Mouse (Mus musculus) inflammation-experienced regulatory T-cells, adult 6 months (primary cell): ENCODE results near the gene Cln5. TPM values are rescaled to one million over a fixed set of nuclear protein-coding genes. Genes with fewer than 3 reads are reported as not detected.

Experiments
- ATAC-seq: one replicate; pipeline ENCODE4 v1.8.0; 2017
- polyA plus RNA-seq, 3 experiments: library from polyadenylated mRNA; unstranded; fragments of 100-300 nt; shearing (Covaris generic); gene quantifications; one replicate each; pipeline ENCODE4 v1.2.1; 2017

Cln5 gene
- 10 to 100 TPM; 17.2 to 20.0 (median 17.9) TPM for polyA plus RNA-seq

DNA sequence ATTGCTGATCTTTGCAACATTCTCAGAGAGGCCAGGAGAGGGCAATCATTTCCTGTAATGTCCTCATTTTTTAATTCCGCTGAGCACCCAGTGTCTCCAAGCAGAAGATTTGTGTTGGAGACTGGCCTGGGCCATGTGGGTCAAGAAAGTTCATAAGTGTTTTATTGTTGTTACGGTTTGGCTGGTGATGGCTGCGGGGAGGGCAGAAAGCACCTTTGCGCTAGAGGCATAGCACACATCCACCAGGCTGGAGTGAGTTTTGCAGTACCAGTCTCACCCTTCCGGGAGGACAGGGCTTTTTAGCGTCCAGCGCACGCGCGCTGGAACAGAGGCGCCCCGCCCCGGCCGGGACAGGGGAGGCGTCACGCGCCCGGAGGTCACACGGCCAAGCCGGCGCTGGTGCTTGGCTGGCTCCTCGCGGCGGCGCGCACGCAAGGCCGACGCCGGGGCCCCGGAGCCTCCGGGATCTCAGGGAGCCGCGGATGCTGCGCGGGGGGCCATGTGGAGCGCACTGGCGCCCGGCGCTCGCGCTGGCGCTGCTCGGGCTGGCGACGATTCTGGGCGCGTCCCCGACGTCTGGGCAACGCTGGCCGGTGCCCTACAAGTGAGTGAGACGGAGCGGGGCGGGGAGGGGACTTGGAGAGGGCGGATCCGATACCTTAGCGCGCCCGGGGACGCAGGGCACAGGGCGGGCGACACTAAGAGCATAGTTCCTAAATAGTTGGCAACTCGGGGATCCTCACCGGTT is at the start of gene Cln5:
Cln5 (plus strand) TSS at position 353 of the 748 bp plus-strand sequence.
- ATAC-seq = peak; percentile 81

DNA sequence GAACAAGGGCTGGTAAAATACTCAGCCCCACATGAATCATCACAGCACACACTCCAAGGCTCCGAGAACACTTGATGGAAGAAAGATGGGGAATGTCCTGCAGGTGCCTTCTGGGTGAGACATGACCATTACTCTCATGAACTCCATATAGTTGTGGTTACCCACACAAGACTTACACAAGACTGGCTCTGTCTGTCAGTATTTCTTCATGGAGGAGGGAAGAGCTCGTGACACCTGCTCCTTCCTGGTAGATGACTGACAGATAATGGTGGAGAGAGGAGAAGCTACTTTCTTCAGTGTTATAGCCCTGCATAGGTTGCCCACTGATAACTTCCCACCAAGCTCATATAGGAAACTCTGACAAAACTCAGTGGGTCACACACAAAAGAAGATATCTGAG is 40.8 kb upstream of the Cln5 start:
- no peak for ATAC-seq

DNA sequence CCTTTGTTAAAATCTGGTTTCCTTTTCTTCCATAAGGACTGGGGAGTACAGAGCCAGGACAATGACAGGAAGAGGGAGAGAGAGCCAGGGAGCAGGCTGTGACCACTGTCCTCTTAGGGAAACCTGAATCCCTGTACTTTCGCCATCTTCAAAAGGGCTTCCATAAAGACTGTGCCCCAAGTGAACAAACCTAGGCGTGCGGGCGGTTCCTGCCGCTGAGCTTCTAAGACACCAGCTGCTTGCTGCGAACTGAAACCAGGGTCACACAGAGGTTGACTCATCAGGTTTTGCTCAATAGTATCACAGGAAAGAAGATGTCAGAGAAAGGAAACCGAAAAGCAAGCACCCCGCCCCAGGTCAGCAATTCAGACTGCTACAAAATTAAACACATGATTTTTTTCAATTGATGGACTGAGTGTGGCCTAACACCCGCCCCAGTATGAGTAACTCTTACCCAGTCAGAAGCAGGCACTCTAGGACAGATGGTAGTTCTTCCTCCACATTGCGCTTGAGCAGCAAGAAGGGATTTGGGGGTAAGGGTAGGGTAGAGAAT is 36.7 kb upstream of the Cln5 start:
- peak; percentile 95 for ATAC-seq

DNA sequence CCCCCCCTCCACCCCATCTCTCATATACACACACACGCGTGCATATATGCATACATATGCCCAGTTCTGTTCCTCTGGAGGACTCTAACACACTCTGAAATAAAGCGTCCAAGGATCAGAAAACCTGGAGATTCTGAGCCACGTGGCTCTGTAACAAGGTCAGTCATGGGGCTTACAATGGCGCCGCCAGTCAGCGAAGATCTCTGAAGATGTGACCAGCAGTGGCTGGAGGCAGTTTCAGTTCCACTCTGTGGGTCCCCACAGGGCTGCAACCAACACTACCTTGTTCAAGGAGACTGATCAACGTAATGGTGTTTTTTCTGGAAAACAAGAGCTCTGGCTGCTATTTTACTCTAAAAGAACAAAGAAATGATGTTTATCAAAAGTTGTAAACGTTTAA is 35.9 kb upstream of the Cln5 start:
- no peak for ATAC-seq

DNA sequence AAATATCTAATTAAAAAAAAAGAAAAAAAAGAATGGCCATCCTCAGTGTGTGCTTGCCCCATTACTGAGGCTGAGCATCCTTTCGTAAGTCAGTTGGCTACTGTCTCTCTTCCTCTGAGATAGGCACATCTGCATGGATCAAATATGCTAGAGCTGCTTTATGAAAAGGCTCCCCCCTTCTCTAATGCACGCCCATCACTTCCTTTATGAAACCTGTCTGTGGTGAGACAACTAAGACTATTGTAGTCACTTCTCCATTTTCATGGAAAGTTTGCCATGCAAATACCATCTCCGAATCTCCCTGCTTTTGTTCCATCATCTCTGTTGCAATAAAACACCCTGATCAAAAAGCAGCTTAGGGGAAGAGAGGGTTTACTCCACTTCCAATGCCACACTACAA is 33.0 kb upstream of the Cln5 start:
- ATAC-seq = no peak

DNA sequence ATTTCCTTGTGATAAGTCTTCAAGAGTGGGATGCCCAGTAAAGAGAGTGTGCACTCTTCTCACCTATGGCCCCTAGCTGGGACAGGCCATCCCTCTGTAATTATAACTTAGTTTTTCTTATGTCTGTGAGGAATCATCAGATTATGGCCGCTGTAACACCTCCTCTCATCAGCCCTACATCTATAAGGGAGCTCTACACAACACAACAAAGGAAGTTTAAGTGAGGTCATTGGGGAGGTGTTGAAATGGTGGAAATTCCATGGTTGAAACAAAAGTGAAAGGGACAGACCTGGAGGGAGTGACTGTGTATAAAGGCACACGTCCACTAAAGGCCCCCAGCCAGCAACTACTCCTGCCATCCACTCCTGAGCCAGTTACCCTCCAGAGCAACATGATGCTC is 23.3 kb upstream of the Cln5 start, which contains the start of gene Acod1:
Acod1 (plus strand) TSS at position 301 of the 400 bp plus-strand sequence.
- ATAC-seq = no peak

DNA sequence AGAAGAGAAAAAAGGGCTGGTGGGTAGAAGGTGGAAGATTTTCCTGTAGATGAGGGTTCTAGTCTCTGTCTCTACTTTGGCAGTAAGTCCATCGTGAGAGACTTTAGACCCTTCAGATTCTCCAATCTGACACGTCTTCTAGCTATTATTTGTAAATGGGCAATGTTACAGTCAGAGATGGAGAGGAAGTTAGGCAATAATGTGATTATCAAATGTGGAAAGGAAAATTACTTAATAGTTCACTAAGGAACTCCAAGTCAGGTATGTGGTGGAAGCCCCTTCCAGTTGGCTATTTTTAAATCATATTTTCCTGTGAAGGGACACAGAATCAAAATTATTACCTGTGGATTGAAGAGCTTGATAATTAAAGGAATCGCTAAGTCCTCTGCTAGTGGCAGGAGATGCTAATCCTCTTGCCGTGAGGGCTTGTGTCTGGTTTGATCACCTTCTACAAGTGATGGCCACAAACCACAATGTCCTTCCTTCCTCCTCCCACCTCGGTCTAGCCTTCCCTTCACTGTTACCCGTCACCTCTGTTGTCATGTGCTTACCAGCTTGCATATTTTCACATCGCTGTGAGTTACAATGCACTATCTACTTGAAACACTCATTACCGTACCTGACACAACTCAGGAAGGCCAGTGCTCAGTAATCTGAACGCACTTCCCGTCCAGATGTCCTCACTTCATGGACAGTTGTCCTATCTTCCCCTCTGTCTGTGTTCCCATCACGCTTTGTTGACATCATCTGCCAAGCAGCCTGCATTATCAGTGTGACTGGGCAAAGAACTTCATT is 21.5 kb upstream of the Cln5 start:
- ATAC-seq = peak; percentile 68

DNA sequence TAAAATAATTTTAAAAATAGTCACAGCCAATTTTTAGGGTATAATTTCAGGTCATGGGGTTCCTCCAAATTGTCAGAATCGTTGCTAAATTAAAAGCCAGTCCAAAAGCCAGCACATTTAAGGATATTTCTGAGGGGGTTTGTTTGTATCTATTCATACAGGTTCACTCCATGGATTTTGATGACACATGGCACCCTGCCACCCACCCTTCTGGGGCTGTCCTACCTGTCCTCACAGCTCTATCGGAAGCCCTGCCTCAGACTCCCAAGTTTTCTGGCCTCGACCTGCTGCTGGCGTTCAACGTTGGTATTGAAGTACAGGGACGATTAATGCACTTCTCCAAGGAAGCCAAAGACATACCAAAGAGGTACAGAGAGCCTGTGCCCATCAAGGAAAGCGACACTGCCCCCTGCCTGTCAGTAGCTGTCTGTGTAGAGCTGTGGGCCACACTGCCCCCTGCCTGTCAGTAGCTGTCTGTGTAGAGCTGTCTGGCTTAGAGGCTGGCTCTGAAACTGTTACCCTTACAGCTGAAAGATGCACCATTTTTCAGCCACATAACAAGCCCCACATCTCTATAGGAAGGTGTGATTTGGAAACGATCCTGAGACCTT is 18.8 kb upstream of the Cln5 start:
- ATAC-seq = peak; percentile 97

DNA sequence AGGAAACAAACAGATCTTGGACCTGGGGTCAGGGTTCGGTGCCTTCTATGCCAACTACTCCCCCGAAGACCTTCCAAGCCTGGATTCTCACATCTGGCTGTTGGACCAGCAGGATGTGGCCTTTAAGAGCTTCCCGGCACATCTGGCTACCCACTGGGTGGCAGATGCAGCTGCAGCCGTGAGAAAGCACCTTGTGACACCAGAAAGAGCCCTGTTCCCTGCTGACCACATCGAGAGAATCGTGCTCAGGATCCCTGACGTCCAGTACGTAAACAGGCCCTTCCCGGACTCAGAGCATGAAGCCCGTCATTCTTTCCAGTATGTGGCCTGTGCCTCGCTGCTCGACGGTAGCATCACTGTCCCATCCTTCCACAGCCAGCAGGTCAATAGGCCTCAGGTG is 15.3 kb upstream of the Cln5 start:
- ATAC-seq = no peak

DNA sequence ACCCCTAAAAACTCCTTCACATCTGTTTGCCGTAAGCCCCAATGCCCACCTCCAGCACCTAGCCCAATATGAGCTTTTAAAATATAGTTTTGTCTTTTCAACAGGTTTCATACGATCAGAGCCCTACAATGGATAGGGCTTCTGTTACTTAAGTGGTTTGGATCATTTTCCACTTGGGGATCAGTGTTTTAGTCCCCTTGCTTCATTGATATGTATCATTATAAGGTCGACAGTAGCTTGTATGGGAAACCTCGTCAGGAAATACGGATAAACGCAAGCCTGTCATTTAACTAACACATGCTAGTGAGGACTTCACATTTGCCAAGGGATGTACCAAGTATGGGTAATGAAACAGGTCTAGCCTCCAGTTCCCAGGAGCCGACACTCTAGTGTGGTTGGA is 13.4 kb upstream of the Cln5 start:
- ATAC-seq = no peak

DNA sequence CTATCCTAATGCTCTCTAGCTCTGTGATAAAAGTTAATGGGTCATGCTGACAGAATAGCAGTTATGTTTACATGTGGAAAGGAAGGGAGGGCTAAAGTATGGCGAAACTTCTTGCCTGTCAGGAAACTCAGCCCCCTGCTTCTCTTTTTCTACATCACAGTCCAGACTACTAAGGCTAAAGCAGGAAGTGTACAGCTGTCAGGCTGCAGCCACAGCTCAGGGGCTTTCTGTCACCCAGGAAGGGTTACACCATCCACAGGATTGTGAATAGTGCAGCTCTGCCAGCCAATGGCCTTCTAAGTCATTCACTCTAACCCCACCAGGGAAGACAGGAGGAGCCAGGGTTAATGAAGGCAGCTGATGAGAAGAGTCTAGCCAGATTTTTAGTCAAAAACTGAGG is 11.0 kb upstream of the Cln5 start:
- ATAC-seq = no peak

DNA sequence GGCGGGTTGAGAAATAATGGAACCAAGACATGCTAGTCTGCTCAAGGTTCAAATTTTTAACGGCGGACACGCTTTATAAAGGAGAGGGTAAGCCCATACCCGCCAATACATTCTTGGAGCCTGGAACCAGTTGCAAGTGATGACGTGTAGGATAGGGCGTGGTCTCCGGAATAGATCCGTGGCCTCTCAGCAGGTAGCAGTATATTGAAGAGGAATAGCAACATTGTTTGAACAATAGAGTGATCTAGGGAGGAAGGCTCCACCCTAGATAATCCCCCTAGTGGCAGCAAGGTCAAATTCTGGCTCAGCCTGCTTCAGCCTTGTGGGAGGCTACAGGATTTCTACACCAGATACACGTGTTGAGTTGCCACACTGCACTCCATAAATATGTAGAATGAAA is 10.5 kb upstream of the Cln5 start:
- no peak for ATAC-seq

DNA sequence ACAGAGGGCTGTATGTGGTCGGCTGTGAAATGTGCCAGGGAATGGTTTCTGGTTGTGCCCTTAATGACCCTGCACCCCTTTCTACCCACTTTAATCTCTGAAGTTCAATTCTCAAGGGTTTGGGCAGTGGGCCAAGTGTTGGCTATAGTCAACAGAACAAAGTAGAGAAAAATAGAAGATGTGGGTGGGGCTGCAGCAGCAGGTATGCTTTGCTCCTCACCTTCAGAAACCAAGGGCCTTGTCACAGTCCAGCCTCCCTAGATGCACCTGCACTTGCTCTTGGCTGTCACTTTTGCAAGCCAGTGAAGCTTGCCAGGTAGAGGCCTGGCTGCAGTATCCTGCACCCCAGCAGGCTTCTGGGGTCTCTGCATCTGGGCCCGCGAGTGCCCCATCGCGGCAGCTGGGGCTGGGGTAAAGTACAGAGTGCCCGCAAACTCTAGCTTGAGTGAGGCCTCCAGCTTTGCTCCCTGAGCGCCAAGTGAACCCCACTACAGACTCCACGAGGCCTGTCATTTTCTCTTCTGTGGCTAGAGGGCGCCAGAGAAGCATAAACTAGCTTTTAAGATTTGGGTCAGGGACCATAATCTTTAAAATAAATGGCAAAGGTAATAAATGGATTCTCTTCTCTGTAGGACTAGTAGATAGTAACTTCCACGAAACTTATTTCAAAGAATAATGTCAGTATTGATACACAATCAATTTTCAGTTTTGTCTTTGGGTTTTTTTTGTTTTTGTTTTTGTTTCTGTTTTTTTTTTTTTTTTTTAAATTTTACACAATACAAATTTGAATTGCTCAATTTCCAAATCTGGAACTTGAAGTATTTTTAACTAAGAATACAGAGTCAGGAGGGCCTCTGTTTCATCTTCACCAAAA is 4.5 kb upstream of the Cln5 start:
- ATAC-seq = peak; percentile 18

DNA sequence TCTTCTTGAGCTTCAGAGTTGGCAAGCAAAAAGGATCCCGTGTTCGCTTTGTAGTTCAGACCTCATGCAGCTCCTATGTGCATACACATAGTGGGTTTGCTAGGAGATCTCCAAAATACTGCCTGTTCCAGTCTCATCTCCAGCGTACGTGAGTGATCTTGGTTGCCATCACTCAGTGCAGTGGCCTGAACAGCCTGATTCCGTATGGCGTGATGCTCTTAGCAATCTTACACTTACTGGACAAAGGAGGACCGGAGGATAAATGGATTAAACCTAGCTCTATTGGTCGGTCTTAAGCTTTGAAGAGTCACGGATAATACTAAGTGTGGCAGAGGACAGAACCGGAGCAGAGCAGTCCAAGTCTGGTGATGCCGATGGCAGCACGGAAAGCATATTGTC is 552 bp upstream of the Cln5 start:
- ATAC-seq = peak; percentile 7

DNA sequence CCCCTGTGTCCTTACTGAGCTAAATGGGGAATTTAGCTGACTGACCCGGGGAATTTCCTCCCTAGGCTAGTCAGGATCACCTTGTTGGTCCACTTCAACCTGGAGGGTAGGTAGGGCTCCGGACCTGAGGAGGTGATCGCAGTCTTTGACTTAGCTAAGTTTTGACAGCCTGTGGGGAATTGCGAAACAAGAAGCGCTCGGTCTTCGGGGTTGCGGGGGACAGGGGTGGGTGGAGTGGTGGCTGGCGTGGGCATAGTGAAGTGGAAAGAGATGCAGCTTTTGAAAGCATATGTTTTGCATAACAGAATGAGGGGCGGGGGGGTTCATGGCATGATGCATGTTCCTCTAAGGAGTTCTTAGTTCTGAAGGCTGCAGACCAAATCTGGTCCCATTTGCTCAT is 774 bp downstream of the Cln5 start:
- ATAC-seq = no peak

DNA sequence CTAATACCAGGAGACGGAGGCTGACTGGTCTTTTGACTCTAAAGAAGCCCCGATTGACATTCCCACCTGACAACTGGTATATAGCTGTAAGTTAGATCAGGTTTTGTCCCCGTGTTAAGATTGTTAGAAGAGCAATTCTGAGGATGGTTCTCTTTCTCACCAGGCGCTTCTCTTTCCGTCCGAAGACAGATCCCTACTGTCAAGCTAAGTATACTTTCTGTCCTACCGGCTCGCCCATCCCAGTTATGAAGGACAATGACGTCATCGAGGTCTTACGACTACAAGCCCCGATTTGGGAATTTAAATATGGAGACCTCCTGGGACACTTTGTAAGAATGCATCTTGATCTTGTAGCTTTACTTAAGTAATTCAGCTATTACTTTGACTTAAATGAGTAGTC is 1.5 kb downstream of the Cln5 start:
- no peak for ATAC-seq

DNA sequence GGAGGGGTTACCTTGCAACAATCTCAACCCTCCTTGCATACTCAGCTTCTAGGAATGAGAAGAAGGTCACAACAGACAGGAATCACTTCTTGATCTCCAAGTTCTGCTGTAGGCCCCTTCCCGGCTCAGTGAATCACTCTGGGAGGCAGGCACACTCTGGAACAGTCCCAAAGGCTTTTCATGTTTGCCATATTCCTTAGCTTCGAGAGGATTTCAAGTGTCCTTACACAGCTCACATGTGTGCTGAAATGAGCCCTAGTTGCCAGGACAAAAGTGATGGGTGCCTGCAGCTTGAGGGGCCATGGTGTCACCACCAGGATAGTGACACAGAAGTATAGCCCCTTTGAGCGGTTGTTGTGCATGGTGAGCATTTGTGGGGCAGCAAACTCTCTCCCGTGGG is 2.7 kb downstream of the Cln5 start:
- no peak for ATAC-seq

DNA sequence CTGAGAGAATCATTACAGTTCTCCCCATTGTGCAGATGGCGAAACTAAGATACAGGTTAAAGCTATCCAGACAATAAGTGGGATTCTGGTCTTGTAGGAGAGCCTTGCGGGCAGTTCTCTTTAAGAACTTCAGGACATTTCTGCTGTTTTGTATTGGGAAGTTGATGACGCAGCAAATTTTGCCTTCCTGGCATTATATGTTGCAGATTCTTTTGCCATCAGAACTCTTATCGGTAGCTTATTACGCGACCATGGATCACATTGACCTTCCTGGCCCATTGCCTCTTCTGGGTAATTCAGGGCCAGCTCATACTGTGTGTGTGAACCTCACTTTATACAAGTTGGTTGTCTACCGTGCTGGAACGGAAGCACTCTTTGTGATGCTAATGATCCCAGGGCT is 3.8 kb downstream of the Cln5 start:
- no peak for ATAC-seq

DNA sequence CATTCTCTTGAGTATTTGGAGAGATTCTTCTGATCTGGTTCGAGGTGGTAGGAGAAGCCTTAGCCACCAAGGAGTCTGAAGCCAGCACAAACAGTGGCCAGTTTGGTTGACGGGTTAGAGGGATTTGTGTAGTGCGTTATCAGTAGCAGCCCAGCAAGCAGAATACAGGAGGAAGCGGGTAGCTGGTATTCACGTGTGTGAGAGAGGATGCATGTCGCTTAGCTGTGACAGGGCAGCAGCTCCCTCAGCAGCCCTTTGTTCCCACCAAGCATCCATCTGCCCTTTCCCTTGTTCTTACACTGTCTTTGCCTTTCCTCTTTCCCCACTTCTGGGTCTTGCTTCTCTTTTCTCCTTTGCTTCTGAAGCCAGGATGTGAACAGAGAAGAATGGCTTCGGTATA is 5.2 kb downstream of the Cln5 start:
- no peak for ATAC-seq

DNA sequence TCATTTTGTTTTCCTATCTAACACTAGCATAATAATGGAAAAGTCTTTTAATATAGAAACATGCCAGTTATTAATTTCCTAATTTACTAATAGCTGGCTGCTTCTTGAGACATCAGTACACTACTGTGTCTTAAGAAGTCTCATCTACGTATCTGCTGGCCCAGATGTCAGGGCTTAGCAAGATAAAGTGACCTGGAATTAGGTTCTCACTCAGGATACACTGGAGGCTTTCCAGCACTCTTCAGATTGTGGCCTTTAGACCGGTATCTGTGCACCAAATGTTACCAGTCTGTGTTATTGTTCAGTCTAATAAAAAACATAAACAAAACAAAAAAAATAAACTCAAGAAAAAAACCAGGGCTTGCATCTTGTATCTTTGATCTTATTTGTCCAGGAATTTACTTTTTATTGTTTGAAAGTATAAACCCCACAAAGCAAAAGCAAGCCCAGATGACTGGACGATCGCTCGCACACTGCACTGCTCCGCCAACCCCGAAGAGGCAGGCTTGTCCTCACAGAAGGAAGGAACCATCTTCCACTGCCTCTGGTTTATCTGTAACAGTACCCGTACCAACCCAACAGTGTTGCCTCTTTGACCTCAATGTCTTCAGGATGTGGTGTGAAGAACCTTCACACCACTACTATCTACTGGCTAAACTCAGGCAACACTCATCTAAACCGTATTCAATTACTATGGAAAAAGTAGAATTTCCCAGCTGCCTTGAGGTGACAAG is 7.4 kb downstream of the Cln5 start:
- ATAC-seq = peak; percentile 28
